Mouse (Mus musculus) intestine, embryonic 15.5 days (tissue): ENCODE data around the gene Slc16a14. TPM values are rescaled to one million over a fixed set of nuclear protein-coding genes. Genes with fewer than 3 reads are reported as not detected.

Source experiments
- ATAC-seq: fragments of 200-750 bp; cut with Nextera tagmentation; 2 replicates; pipeline ENCODE4 v1.8.0; 2017; ENCODE audit warnings: moderate TSS enrichment, moderate library complexity
- H3K27ac ChIP-seq: fragments of 300-500 bp; sonication (generic); 2 replicates; pipeline ENCODE4 v1.5.1; 2015; ENCODE audit warnings: mild to moderate bottlenecking, inconsistent platforms
- H3K27me3 ChIP-seq: fragments of 300-500 bp; sonication (generic); replicated peaks from 2 replicates; pipeline ENCODE4 v1.6.1; 2015; ENCODE audit warnings: inconsistent platforms
- H3K36me3 ChIP-seq: fragments of 300-500 bp; sonication (generic); 2 replicates; pipeline ENCODE4 v1.6.1; 2015; ENCODE audit warnings: inconsistent platforms
- H3K4me1 ChIP-seq: fragments of 300-500 bp; sonication (generic); replicated peaks from 2 replicates; pipeline ENCODE4 v1.6.1; 2015; ENCODE audit warnings: inconsistent platforms
- H3K4me2 ChIP-seq: fragments of 300-500 bp; sonication (generic); replicated peaks from 2 replicates; pipeline ENCODE4 v1.6.1; 2015; ENCODE audit warnings: mild to moderate bottlenecking, inconsistent platforms
- H3K4me3 ChIP-seq: fragments of 300-500 bp; sonication (generic); replicated peaks from 2 replicates; pipeline ENCODE4 v1.5.1; 2015; ENCODE audit warnings: inconsistent platforms
- H3K9ac ChIP-seq: fragments of 300-500 bp; sonication (generic); 2 replicates; pipeline ENCODE4 v1.6.1; 2015; ENCODE audit warnings: inconsistent platforms
- H3K9me3 ChIP-seq: fragments of 300-500 bp; sonication (generic); 2 replicates; pipeline ENCODE4 v1.6.1; 2016; ENCODE audit warnings: inconsistent platforms
- WGBS: fragments of 180-500 bp; shearing (Covaris S2); methylation state at CpG from one replicate; pipeline ENCODE4 v1.1.7; 2015; 5-methylcytosine and 5-hydroxymethylcytosine counted together
- polyA plus RNA-seq: library from polyadenylated mRNA; unstranded; fragments of >200 nt; fragmentation: Nextera tagmentation; extraction: Ambion mirVana; gene quantifications from 2 replicates; pipeline ENCODE4 v1.2.1, GENCODE M21; 2015

Gene Slc16a14
- polyA plus RNA-seq, 1 experiment from 2014 or later, result 0.23 TPM

DNA sequence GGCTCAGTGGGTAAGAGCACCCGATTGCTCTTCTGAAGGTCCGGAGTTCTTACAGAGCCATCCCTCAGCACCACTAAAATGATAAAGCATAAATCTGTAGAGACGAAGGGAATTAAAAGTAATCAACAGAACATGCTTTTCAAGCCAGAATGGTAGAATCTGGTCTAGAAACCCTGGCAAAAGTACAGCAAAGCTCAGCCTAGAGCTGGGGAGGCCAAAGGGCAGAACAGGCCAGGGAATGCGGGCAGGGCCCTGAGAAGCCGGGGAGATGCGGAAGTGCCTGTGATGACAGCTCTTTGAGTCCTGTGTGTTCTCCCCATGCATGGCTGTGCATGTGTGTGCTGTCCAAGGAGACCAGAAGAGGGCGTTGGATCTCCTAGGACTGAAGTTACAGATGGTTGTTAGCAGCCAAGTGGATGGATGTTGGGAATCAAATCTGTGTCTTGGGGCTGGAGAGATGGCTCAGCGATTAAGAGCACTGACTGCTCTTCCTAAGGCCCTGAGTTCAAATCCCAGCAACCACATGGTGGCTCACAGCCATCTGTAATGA is 55.3 kb downstream of the Slc16a14 start:
- H3K9ac ChIP-seq, result no peak overlapping the region
- no peak for ATAC-seq
- H3K4me3 ChIP-seq, result no peak overlapping the region
- H3K9me3 ChIP-seq, result no peaks in the 10 kb centered on the region
- no peak overlapping the region for H3K27ac ChIP-seq
- 93% methylated on average over 8 of the region's 8 CpGs for WGBS
- no peaks in the 10 kb centered on the region for H3K4me1 ChIP-seq
- H3K36me3 ChIP-seq, result no peaks in the 10 kb centered on the region
- H3K4me2 ChIP-seq, result no peak overlapping the region
- H3K27me3 ChIP-seq, result no peaks in the 10 kb centered on the region

DNA sequence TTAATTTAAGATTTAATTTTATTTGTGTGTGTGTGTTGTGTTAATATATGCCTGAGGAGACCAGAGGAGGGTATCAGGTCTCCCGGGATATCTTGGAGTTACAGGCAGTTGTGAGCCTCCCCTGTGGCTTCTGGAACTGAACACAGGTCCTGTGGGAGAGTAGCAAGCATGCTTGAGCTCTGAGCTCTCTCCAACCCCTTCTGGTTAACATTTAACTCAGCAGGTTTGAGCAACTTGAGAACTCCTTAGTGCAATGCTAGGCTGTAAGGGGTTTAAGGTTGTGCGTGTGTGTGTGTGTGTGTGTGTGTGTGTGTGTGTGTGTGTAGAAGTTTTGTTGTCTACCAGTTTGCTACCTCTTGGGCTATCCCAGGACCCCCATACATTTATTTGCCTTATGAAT is 57.3 kb downstream of the Slc16a14 start:
- Histone ChIP-seq H3K4me3 (no peak overlapping the region), H3K36me3 (no peaks in the 10 kb centered on the region), H3K27ac (no peak overlapping the region), H3K27me3 (no peaks in the 10 kb centered on the region), H3K4me2 (no peak overlapping the region), H3K9me3 (no peaks in the 10 kb centered on the region), H3K9ac (no peak overlapping the region), H3K4me1 (no peaks in the 10 kb centered on the region)
- 63% methylated on average over 2 of the region's 2 CpGs for WGBS
- ATAC-seq, result peak; percentile 60; the same call in 1 of the 2 replicates

DNA sequence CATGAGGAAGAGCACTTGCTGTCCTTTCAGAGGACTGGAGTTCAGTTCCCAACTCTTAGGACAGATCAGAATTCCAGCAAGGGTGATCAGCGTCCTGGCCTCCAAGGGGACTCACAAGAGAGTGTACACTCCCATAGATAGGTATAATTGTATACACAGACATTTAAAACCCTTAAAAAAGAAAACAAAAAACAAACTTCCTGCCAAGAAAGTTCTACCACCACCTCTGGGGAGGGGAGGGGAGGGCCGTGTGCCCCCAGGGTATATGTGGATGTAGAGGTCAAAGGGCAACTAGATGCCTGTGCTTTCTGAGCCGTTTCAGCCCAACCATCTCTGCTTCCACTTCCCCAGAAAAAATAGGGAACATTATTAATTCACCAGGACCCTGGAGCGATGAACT is 62.0 kb downstream of the Slc16a14 start:
- no peaks in the 10 kb centered on the region for H3K27me3 ChIP-seq
- no peak for ATAC-seq
- H3K9ac ChIP-seq, result no peak overlapping the region
- H3K4me1 ChIP-seq, result no peaks in the 10 kb centered on the region
- no peak overlapping the region for H3K4me3 ChIP-seq
- no peak overlapping the region for H3K4me2 ChIP-seq
- H3K9me3 ChIP-seq, result no peaks in the 10 kb centered on the region
- WGBS, result 54% methylated on average over 4 of the region's 4 CpGs
- no peaks in the 10 kb centered on the region for H3K36me3 ChIP-seq
- no peak overlapping the region for H3K27ac ChIP-seq

DNA sequence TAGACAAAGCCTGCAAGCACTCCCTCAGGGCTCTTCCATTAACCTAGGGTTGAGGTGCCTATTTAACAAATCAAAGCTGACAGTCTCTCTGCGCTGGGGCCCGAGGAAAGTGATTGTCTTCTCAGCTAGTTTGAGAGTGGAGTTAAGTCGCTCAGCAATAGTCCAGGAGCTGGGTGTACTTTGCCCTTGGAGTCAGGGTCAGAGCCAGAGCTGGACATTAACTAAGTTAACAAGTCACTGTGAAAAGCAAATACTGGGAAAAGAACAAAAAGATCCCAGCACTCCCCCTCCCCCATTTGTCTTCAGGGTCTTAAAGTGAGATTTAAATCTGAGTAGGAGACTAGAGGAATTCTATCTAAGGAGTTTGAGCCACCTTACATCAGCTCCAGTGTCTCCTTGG is 62.8 kb downstream of the Slc16a14 start:
- no peak overlapping the region for H3K4me2 ChIP-seq

DNA sequence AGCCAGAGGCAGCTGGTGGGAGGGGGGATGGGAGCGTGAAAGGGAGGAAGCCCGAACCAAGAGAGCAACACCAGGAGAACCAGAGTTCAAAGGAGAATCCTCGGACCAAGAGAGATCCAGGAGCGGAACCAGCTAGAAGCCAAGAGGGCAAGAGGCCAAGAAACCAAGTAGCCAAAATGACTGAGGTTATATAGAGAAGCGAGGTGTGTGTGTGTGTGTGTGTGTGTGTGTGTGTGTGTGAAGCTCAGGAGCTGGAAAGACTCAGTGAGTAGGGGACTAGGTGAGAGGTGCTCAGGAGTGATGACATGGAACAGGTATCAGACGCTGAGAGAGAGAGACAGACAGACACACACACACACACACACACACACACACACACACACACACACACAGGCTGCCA is 63.8 kb downstream of the Slc16a14 start:
- Histone ChIP-seq H3K4me2 (no peak overlapping the region), H3K27me3 (no peaks in the 10 kb centered on the region), H3K36me3 (no peaks in the 10 kb centered on the region), H3K4me3 (no peak overlapping the region), H3K9ac (no peak overlapping the region), H3K9me3 (no peaks in the 10 kb centered on the region), H3K27ac (no peak overlapping the region), H3K4me1 (no peaks in the 10 kb centered on the region)
- ATAC-seq, result no peak
- WGBS, result 63% methylated on average over 6 of the region's 6 CpGs

More for the DNA sequence above, 62.8 kb downstream of the Slc16a14 start:
- H3K4me3 ChIP-seq, result no peak overlapping the region
- no peaks in the 10 kb centered on the region for H3K36me3 ChIP-seq
- no peaks in the 10 kb centered on the region for H3K27me3 ChIP-seq
- 23% methylated on average over 3 of the region's 3 CpGs for WGBS
- H3K27ac ChIP-seq, result no peak overlapping the region
- no peaks in the 10 kb centered on the region for H3K4me1 ChIP-seq
- no peaks in the 10 kb centered on the region for H3K9me3 ChIP-seq
- no peak overlapping the region for H3K9ac ChIP-seq
- ATAC-seq, result peak; percentile 41; the same call in 1 of the 2 replicates

DNA sequence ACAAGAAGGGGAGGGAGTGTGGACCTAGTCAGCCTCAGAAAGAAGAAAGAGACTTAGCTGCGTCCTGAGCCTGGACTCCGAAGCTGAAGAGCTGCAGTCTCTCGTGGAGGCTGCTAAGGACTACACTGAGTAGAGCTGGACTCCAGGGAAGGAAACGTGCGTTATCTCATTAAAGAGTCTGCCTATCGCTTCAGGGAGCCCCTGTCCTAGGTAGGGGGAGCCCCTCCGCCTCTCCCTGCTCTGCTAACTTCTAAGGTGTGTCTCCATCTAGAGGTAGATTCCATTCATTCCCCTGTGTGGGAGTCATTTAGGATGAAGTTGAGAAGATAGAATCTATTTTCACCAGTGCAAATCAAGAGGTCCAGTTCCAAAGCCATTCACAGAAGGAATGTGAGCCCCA is 65.4 kb downstream of the Slc16a14 start:
- 38% methylated on average over 7 of the region's 7 CpGs for WGBS
- H3K9ac ChIP-seq, result no peak overlapping the region

DNA sequence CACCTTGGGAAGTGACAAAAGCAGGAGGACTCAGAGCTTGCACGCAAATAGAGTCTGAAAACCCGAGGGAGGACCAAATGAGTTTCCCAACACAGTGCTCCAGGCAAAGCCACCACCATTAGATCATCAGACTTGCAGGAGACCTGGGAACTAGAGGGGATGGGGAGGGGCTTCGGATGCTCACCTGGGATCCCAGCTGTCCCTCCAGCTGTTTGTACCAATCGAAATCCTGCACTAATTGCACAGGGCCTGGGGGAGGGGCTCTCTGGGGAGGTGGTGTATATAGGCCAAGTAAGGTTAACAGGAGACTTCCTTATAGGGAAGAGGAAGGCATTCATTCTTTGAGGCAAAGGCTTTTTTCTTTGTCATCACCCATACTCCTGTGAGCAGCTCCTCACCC is 66.1 kb downstream of the Slc16a14 start:
- Histone ChIP-seq H3K27ac (no peak overlapping the region), H3K9ac (no peak overlapping the region), H3K4me3 (no peak overlapping the region), H3K4me1 (no peaks in the 10 kb centered on the region), H3K27me3 (no peaks in the 10 kb centered on the region), H3K36me3 (no peaks in the 10 kb centered on the region), H3K9me3 (no peaks in the 10 kb centered on the region), H3K4me2 (no peak overlapping the region)
- 69% methylated on average over 4 of the region's 4 CpGs for WGBS
- ATAC-seq, result no peak

More for the DNA sequence above, 65.4 kb downstream of the Slc16a14 start:
- Histone ChIP-seq H3K27ac (no peak overlapping the region), H3K4me1 (no peaks in the 10 kb centered on the region), H3K9me3 (no peaks in the 10 kb centered on the region), H3K4me2 (peak overlapping the region; percentile 33; the same call in 1 of the 2 replicates), H3K4me3 (no peak overlapping the region), H3K36me3 (no peaks in the 10 kb centered on the region), H3K27me3 (no peaks in the 10 kb centered on the region)
- ATAC-seq, result peak; percentile 67

DNA sequence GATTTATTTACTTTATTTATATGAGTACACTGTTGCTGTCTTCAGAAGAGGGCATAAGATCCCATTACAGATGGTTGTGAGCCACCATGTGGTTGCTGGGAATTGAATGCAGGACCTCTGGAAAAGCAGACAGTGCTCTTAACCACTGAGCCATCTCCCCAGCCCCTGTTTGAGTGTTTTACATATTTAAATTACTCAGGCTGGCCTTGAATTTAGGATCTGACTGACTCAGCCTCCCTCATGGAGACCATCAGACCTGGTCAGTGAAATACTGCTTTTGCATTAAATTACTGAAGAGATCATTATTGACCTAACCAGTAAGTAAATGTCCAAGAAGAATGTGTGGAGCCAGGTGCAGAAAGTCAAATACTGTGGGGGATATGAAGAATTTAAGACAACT is 66.6 kb downstream of the Slc16a14 start:
- H3K27ac ChIP-seq, result no peak overlapping the region
- no peak overlapping the region for H3K4me2 ChIP-seq
- no peaks in the 10 kb centered on the region for H3K36me3 ChIP-seq
- H3K27me3 ChIP-seq, result no peaks in the 10 kb centered on the region
- no peak for ATAC-seq
- H3K4me3 ChIP-seq, result no peak overlapping the region
- no peaks in the 10 kb centered on the region for H3K9me3 ChIP-seq
- H3K9ac ChIP-seq, result no peak overlapping the region
- H3K4me1 ChIP-seq, result no peaks in the 10 kb centered on the region

DNA sequence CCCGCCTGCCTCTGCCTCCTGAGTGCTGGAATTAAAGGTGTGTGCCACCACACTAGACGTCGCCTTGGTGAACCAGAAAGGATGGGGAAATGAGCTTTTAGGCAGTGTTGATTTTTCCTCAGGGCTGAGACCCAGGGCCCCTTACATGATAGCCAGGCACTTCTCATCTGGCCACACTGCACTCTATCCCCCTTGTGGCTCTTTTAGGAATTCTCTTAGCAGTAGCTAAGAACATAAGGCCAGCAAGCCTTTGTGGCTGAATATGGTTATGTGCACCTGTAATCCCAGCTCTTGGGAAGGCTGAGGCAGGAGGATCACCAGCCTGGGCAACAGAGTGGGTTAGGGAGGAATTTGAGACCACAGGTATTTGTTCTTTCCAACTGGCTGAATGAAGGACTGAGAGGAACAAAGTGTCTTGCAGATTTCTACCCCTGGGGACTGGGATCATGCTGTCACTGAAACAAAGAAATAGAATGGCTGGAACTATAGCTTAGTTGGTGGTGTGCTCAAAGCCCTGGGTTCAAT is 68.2 kb downstream of the Slc16a14 start:
- Histone ChIP-seq H3K36me3 (no peaks in the 10 kb centered on the region), H3K4me1 (no peaks in the 10 kb centered on the region), H3K4me3 (no peak overlapping the region), H3K9ac (no peak overlapping the region), H3K27me3 (no peaks in the 10 kb centered on the region), H3K9me3 (no peaks in the 10 kb centered on the region), H3K4me2 (no peak overlapping the region), H3K27ac (no peak overlapping the region)
- ATAC-seq, result no peak
- WGBS, result 89% methylated on average over 3 of the region's 3 CpGs

DNA sequence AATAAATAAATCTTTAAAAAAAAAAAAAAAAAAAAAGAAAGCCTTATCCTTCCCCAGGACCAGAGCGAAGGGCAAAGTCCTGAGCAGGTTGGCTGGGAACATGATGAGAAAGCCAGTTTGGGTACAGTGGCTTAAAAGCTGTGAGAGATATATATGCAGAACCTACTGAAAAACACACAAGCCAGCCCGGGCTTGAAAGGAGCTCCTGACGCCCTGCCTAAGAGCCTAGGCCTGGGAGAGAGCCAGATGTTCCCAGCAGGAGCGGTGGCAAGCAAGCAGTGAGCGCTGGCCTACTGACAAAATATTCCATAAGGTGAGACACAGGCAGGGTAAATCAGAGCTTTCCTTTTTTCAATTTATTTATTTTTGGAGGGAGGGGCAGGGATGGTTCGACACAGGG is 68.7 kb downstream of the Slc16a14 start:
- 90% methylated on average over 6 of the region's 6 CpGs for WGBS
- ATAC-seq, result no peak
- no peak overlapping the region for H3K4me2 ChIP-seq
- H3K4me1 ChIP-seq, result no peaks in the 10 kb centered on the region
- H3K9ac ChIP-seq, result no peak overlapping the region
- H3K27me3 ChIP-seq, result no peaks in the 10 kb centered on the region
- no peaks in the 10 kb centered on the region for H3K9me3 ChIP-seq
- H3K36me3 ChIP-seq, result no peaks in the 10 kb centered on the region
- H3K27ac ChIP-seq, result no peak overlapping the region
- H3K4me3 ChIP-seq, result no peak overlapping the region

DNA sequence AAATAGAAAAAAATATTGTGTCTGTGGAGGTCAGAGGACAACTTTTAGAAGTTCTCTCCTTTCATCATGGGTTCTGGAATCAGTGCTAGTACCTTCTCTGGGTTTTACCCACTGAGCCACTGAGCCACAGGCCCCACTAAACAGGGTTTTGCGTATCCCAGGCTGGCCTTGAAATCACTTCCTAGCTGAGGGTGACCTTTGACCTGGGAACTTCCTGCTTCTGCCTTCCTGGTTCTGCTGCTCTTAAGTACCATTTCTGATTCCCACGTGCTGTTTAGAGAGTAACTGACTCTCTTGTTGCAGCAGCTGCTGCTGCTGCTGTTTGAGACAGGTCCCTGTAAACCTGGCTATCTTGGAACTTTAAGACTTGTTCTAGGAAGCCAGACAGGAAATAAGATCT is 70.3 kb downstream of the Slc16a14 start:
- ATAC-seq, result no peak
- no peak overlapping the region for H3K4me2 ChIP-seq
- no peak overlapping the region for H3K9ac ChIP-seq
- H3K4me1 ChIP-seq, result no peaks in the 10 kb centered on the region
- H3K9me3 ChIP-seq, result no peaks in the 10 kb centered on the region
- H3K27ac ChIP-seq, result no peak overlapping the region
- H3K36me3 ChIP-seq, result no peaks in the 10 kb centered on the region
- no peaks in the 10 kb centered on the region for H3K27me3 ChIP-seq
- WGBS, result 47% methylated on average over 2 of the region's 2 CpGs
- H3K4me3 ChIP-seq, result no peak overlapping the region

DNA sequence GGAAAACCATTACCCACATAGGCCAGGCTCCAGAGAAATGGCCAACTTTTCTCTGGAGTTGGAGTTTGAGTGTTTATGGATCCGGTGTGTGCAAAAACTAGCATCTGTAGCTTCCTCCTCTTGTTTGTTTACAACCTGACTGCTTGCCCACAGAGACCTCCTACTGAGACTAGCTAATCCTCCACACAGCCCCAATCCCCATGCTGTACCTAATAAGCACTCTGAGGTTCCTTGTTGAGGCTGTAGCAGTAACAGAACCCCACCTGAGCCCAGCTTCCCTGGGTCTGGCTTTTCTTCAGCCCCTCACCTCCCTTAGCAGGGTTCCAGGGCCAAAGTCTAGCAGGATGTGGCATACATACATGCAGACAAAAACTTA is 73.7 kb downstream of the Slc16a14 start:
- no peak for ATAC-seq
- Histone ChIP-seq H3K4me2 (no peak overlapping the region), H3K36me3 (no peaks in the 10 kb centered on the region), H3K27ac (no peak overlapping the region), H3K27me3 (no peaks in the 10 kb centered on the region), H3K4me3 (no peak overlapping the region), H3K4me1 (no peaks in the 10 kb centered on the region), H3K9me3 (no peaks in the 10 kb centered on the region), H3K9ac (no peak overlapping the region)
- 51% methylated on average over 1 of the region's 1 CpGs for WGBS

DNA sequence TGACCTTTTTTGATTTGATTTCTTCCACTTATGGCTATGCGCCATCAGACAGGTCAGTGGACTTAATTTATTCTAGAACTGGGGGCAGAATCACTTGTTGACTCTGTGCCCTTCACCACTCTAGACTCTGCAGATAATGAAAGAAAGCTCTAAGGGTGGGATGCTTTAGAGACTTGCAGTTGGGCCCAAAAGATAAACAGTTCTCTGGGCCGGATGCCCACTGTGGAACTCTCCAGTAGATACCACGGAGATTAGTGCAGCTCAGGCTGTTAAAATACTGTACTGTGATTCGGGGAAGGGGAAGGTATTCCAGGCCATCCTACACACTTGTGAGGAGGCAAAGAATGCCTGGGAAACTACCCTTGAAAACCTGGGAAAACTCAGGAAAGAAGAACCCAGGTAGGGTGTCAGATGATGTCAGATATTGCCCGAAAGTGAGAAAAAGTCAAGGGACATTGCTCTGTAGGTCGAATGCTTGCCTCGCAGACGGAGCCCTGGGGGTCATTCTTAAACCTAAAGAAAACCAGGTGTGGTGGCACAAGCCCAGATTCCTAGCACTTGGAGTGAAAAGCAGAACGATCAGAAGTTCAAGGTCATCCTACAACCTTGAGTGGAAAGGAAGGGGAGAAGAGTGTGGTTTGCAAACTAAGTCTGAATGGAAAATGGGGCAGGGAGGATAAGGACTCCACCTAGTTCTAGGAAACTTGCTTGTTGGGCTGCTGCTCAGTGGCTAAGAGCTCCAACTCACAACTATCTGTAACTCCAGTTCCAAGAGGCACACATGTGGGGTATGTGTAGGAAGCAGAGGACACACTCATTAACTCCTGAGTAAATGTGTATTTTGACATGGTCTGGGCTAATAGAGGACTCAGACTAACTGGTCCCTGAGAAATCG is 74.3 kb downstream of the Slc16a14 start:
- H3K27ac ChIP-seq, result no peak overlapping the region
- no peak overlapping the region for H3K4me2 ChIP-seq
- no peaks in the 10 kb centered on the region for H3K4me1 ChIP-seq
- H3K36me3 ChIP-seq, result no peaks in the 10 kb centered on the region
- no peaks in the 10 kb centered on the region for H3K27me3 ChIP-seq
- no peak overlapping the region for H3K9ac ChIP-seq
- H3K9me3 ChIP-seq, result no peaks in the 10 kb centered on the region
- WGBS, result 68% methylated on average over 10 of the region's 10 CpGs
- ATAC-seq, result no peak
- no peak overlapping the region for H3K4me3 ChIP-seq
